Mouse (Mus musculus) heart, embryonic 14.5 days (tissue): ENCODE measurements around the gene Jpt2. TPM values are rescaled to one million over a fixed set of nuclear protein-coding genes. Genes with fewer than 3 reads are reported as not detected.

Experiments used
- ATAC-seq: fragments of 200-750 bp; cut with Nextera tagmentation; 2 replicates; pipeline ENCODE4 v1.8.0; 2017; ENCODE audit warnings: low read depth, moderate TSS enrichment; ENCODE audit not compliant: insufficient number of reproducible peaks, insufficient read depth, low FRiP score
- H3K27ac ChIP-seq, 2 experiments: fragments of 200-500 bp in 1 of 2; fragments of 300-500 bp in 1 of 2; sonication (generic) in 1 of 2; replicated peaks in 1 of 2; 2 replicates each; pipeline ENCODE4 v1.5.1; 2012 to 2014; ENCODE audit warnings: low read depth in 2 of 2, low read length in 2 of 2, control low read depth in 1 of 2, mild to moderate bottlenecking in 1 of 2, mixed read lengths in 1 of 2; ENCODE audit not compliant: control insufficient read depth in 1 of 2, insufficient read depth in 1 of 2
- H3K27me3 ChIP-seq: fragments of 300-500 bp; sonication (generic); 2 replicates; pipeline ENCODE4 v1.6.1; 2014; ENCODE audit warnings: mild to moderate bottlenecking, low read length, control low read depth; ENCODE audit not compliant: control insufficient read depth, insufficient read depth
- H3K36me3 ChIP-seq: fragments of 300-500 bp; sonication (generic); 2 replicates; pipeline ENCODE4 v1.6.1; 2014; ENCODE audit warnings: mild to moderate bottlenecking, control low read depth, low read length, mixed read lengths; ENCODE audit not compliant: control insufficient read depth, insufficient read depth
- H3K4me1 ChIP-seq, 2 experiments: fragments of 200-500 bp in 1 of 2; fragments of 300-500 bp in 1 of 2; sonication (generic) in 1 of 2; 2 replicates each; pipeline ENCODE4 v1.6.1; 2012 to 2014; ENCODE audit warnings: low read length in 2 of 2, control low read depth in 1 of 2, mixed read lengths in 1 of 2; ENCODE audit not compliant: control insufficient read depth in 2 of 2, insufficient read depth in 2 of 2
- H3K4me2 ChIP-seq: fragments of 300-500 bp; sonication (generic); 2 replicates; pipeline ENCODE4 v1.6.1; 2014; ENCODE audit warnings: mild to moderate bottlenecking, low read length
- H3K4me3 ChIP-seq, 2 experiments: fragments of 200-500 bp in 1 of 2; fragments of 300-500 bp in 1 of 2; sonication (generic) in 1 of 2; 2 replicates each; pipeline ENCODE4 v1.5.1; 2012 to 2014; ENCODE audit warnings: low read length in 2 of 2, mild to moderate bottlenecking in 2 of 2, control low read depth in 1 of 2, low read depth in 1 of 2, moderate library complexity in 1 of 2; ENCODE audit not compliant: control insufficient read depth in 1 of 2, insufficient read depth in 1 of 2
- H3K9ac ChIP-seq: fragments of 300-500 bp; sonication (generic); 2 replicates; pipeline ENCODE4 v1.6.1; 2014; ENCODE audit warnings: mild to moderate bottlenecking, low read length
- H3K9me3 ChIP-seq: fragments of 300-500 bp; sonication (generic); 2 replicates; pipeline ENCODE4 v1.6.1; 2016; ENCODE audit warnings: low read length, control low read depth; ENCODE audit not compliant: control insufficient read depth
- WGBS: fragments of 180-500 bp; shearing (Covaris S2); extraction: QIAGEN DNeasy Blood & Tissue Kit; methylation state at CpG from one replicate; pipeline ENCODE4 v1.1.7; 2014; 5-methylcytosine and 5-hydroxymethylcytosine counted together
- polyA plus RNA-seq: library from polyadenylated mRNA; unstranded; fragments of >200 nt; fragmentation: Nextera tagmentation; extraction: Ambion mirVana; gene quantifications from 2 replicates; pipeline ENCODE4 v1.2.1, GENCODE M21; 2014

Gene Jpt2
- polyA plus RNA-seq, result 62.1 and 63.1 TPM in 2 replicates

DNA sequence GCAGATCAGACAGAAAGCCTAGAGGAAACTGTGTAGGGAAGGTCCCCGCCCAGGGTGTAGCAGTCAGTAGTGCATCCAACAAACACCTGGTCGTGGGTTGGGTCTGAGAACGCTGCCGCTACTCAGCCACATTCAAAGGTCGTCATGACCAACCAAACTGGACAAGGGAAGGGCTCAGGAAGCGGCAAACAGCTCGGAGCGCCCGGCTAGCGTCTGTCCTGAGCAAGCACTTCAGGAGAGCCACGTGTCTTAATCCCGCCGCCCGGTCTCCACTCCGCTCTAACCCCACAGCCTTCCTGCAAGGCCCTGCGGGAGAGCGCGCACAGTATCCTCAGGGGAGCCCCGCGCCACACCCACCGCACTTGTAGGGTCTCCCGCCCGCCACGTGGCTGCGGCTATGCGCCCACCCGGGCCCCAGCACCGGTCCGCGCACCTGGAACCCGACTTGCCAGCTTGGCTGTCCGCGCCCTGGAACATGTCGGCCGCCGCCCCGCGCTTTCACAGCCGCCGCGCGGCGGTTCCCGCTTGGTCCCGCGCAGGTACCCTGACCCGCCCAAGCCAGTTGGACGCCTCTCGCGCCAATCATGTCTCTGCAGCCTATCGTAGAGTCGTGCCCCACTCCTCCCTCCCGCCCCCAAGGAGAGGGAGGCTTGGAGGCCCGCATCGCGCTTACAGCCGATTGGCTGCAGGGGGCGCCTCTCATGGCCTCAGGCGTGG, at the start of gene Jpt2:
TSS of gene Jpt2 (minus strand) at position 555 of the 717 bp plus-strand sequence.
- no peaks in the 10 kb centered on the region for H3K9me3 ChIP-seq
- peak within 1 kb of the TSS; percentile 81 for H3K9ac ChIP-seq
- H3K4me2 ChIP-seq, result peak within 1 kb of the TSS; percentile 83
- H3K27ac ChIP-seq, result peak within 1 kb of the TSS; percentile 40 to 80; a peak in 3 of 4 replicates
- H3K4me3 ChIP-seq, result peak within 1 kb of the TSS; percentile 80 to 84
- peak; percentile 100 for ATAC-seq
- H3K36me3 ChIP-seq, result peaks cover 48% of the 10 kb centered on the region
- 0 out of 4 replicates have a peak, but pooled peaks cover 0 to 11% of the 10 kb centered on the region in 2 experiments for H3K4me1 ChIP-seq
- H3K27me3 ChIP-seq, result no peaks in the 10 kb centered on the region
- WGBS, result under 1% methylated on average over 58 of the region's 59 CpGs

GRCm38 (mm10) chr17:25007480-25007879, 47.0 kb upstream of the Jpt2 start:
- Histone ChIP-seq H3K4me3 (no peak overlapping the region), H3K27me3 (no peaks in the 10 kb centered on the region), H3K9ac (no peak overlapping the region), H3K27ac (no peak overlapping the region), H3K4me2 (no peak overlapping the region), H3K9me3 (no peaks in the 10 kb centered on the region), H3K36me3 (peaks cover 75% of the 10 kb centered on the region), H3K4me1 (peaks cover 0 to under 1% of the 10 kb centered on the region in 2 experiments; a peak in 2 of 4 replicates)
- ATAC-seq, result no peak

- no peak overlapping the region for H3K4me2 ChIP-seq
- no peaks in the 10 kb centered on the region for H3K4me1 ChIP-seq
- H3K27me3 ChIP-seq, result no peaks in the 10 kb centered on the region
- H3K4me3 ChIP-seq, result no peak overlapping the region
- no peak overlapping the region for H3K27ac ChIP-seq
- H3K9me3 ChIP-seq, result no peaks in the 10 kb centered on the region
- peaks cover 75% of the 10 kb centered on the region for H3K36me3 ChIP-seq
- no peak for ATAC-seq
- H3K9ac ChIP-seq, result no peak overlapping the region
- 91% methylated on average over 3 of the region's 3 CpGs for WGBS
Measured at GRCm38 (mm10) chr17:25005102-25005501, 44.6 kb upstream of the Jpt2 start.

DNA sequence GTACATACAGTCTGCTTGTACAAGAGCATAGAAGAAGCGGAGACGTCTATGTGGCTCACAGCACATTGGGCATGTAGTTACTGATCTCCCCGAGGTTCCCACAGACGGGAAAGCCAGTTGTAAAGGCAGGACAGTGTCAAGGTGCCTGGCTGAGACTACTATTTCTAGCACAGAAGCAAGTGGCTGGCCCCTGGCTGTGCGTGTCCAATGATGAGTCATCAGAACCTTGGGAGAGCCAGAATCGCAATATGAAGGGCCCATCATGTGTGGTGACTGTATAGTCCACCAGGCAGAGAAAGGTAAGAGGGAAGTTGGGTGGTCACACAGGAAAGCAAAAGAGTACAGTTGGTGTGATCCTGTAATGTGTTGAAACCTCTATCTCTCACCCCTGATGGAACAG, 34.2 kb upstream of the Jpt2 start:
- H3K27me3 ChIP-seq, result no peaks in the 10 kb centered on the region
- no peak for ATAC-seq
- no peaks in the 10 kb centered on the region for H3K9me3 ChIP-seq
- H3K27ac ChIP-seq, result no peak overlapping the region
- H3K4me2 ChIP-seq, result no peak overlapping the region
- no peaks in the 10 kb centered on the region for H3K4me1 ChIP-seq
- H3K36me3 ChIP-seq, result peaks cover 96% of the 10 kb centered on the region
- no peak overlapping the region for H3K4me3 ChIP-seq
- 82% methylated on average over 6 of the region's 6 CpGs for WGBS
- no peak overlapping the region for H3K9ac ChIP-seq

DNA sequence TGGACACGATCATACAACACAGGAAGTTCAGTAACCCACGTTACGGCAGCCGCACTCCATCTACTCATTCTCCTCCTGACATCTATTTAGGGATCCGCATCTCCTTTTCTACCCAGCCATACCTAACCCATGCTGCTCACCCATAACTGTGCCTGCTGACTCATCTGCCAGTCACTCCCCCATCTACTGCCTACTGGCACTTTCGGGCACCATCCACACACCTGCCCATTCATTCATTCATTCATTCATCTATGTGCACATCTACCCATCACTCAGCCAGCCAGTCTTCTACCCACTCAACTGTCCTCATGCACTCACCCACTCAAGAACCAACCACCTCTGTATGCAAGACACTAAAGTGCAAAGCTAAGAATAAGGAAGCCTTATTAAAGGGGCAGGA, 26.7 kb upstream of the Jpt2 start:
- no peak overlapping the region for H3K27ac ChIP-seq
- no peak overlapping the region for H3K9ac ChIP-seq
- H3K4me3 ChIP-seq, result no peak overlapping the region
- H3K4me2 ChIP-seq, result no peak overlapping the region
- H3K4me1 ChIP-seq, result no peaks in the 10 kb centered on the region
- no peaks in the 10 kb centered on the region for H3K27me3 ChIP-seq
- ATAC-seq, result no peak
- no peaks in the 10 kb centered on the region for H3K9me3 ChIP-seq
- WGBS, result 98% methylated on average over 6 of the region's 6 CpGs
- H3K36me3 ChIP-seq, result peaks cover 97% of the 10 kb centered on the region

DNA sequence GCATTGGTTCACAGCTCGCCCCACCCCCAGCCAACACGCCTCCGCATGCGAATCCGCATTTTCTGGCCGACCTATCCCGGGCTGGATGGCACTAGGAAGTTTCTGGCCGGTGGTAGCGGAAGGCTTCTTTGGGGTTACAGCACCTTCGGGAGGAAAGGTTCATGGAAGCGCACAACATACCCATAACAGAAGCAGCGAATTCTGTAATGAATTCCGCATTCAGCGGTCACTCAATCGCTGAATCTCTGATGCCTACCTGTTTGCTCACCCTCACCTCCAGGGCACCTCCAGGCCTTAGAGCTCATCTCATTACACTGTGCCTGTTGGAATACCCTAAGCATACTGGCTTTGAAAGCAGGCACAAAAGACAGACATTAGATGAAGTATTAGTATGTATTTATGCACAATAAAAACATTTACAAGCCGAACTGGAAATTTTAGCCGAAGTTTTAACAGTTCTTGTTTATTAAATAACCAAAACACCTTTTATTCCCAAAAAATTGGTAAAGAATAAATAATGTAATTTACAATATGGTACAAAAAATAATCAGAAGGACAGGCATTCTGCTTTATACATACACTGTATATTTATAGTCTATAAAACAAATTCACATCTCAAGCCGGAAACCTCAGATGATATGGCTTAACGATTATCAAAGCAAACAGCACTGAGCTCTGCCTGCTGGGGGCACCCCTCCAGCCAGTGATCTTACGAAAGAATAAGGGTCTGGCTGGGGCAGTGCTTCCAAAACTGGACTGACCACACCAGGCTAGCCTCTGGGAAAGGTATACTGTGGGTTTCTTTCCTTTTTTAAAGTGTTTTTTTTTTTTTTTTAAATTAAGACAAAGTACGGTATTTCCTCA, 595 bp upstream of the Jpt2 start:
- Histone ChIP-seq H3K4me3 (peak overlapping the region; percentile 50 to 80), H3K9me3 (no peaks in the 10 kb centered on the region), H3K27ac (no peak overlapping the region), H3K36me3 (peaks cover 48% of the 10 kb centered on the region), H3K4me2 (peak overlapping the region; percentile 83), H3K4me1 (0 out of 4 replicates have a peak, but pooled peaks cover 0 to 11% of the 10 kb centered on the region in 2 experiments), H3K27me3 (no peaks in the 10 kb centered on the region), H3K9ac (peak overlapping the region; percentile 64)
- ATAC-seq, result no peak
- WGBS, result 16% methylated on average over 21 of the region's 21 CpGs

GRCm38 (mm10) chr17:24959371-24959770, 1.1 kb downstream of the Jpt2 start:
- Histone ChIP-seq H3K36me3 (peaks cover 46% of the 10 kb centered on the region), H3K4me3 (peak overlapping the region; percentile 80 to 84; a peak in 3 of 4 replicates), H3K9me3 (no peaks in the 10 kb centered on the region), H3K4me1 (0 out of 4 replicates have a peak, but pooled peaks cover 0 to 11% of the 10 kb centered on the region in 2 experiments), H3K27ac (no peak overlapping the region), H3K4me2 (peak overlapping the region; percentile 83), H3K9ac (peak overlapping the region; percentile 81), H3K27me3 (no peaks in the 10 kb centered on the region)
- no peak for ATAC-seq
- WGBS, result 54% methylated on average over 8 of the region's 8 CpGs
